Mouse (Mus musculus) CD4-positive, CD25-positive, alpha-beta regulatory T cell, adult 4 months (primary cell): Measurements from ENCODE around the gene Agtrap. TPM values are rescaled to one million over a fixed set of nuclear protein-coding genes. Genes with fewer than 3 reads are reported as not detected.
"Not testable (repeated sequence)": the region's sequence is repeated elsewhere in the genome, so short reads cannot be mapped to it uniquely, and the experiment has no call there.

Experiments used
- ATAC-seq: one replicate; pipeline ENCODE4 v1.8.0; 2017
- polyA plus RNA-seq, 2 experiments: library from polyadenylated mRNA; unstranded; fragments of 100-300 nt; shearing (Covaris generic); gene quantifications; one replicate each; pipeline ENCODE4 v1.2.1; 2017

Agtrap gene
- 10 to 100 TPM; 19.0 to 20.0 TPM for polyA plus RNA-seq

- peak; percentile 99 for ATAC-seq
Measured at GRCm38 (mm10) chr4:148087907-148088527, at the start of gene Agtrap. Agtrap (minus strand) TSS chr4:148088031.

- no peak for ATAC-seq
Measured at GRCm38 (mm10) chr4:148137503-148137902, 49.7 kb upstream of the Agtrap start.

- no peak for ATAC-seq
Measured at GRCm38 (mm10) chr4:148134988-148135387, 47.2 kb upstream of the Agtrap start.

GRCm38 (mm10) chr4:148131497-148132081 lies 43.8 kb upstream of the Agtrap start:
- ATAC-seq: no peak

- no peak for ATAC-seq
Measured at GRCm38 (mm10) chr4:148130561-148131413, 43.0 kb upstream of the Agtrap start, which contains the start of gene Draxin. Draxin (minus strand) TSS chr4:148130698.

GRCm38 (mm10) chr4:148130133-148130532 lies 42.3 kb upstream of the Agtrap start, which contains the start of gene Mad2l2:
Mad2l2 (plus strand) TSS chr4:148130384.
- no peak for ATAC-seq

GRCm38 (mm10) chr4:148128672-148129071 lies 40.8 kb upstream of the Agtrap start:
- no peak for ATAC-seq

- ATAC-seq: no peak
Measured at GRCm38 (mm10) chr4:148128241-148128640, 40.4 kb upstream of the Agtrap start.

- ATAC-seq: no peak
Measured at GRCm38 (mm10) chr4:148122694-148123066, 34.8 kb upstream of the Agtrap start.

GRCm38 (mm10) chr4:148121982-148122693 lies 34.3 kb upstream of the Agtrap start:
- ATAC-seq: no peak

- no peak for ATAC-seq
Measured at GRCm38 (mm10) chr4:148121362-148121761, 33.5 kb upstream of the Agtrap start.

GRCm38 (mm10) chr4:148120555-148120954 lies 32.7 kb upstream of the Agtrap start:
- ATAC-seq: no peak

GRCm38 (mm10) chr4:148119578-148119977 lies 31.7 kb upstream of the Agtrap start:
- ATAC-seq: not testable (repeated sequence)

- ATAC-seq: no peak
Measured at GRCm38 (mm10) chr4:148117392-148117791, 29.6 kb upstream of the Agtrap start.

GRCm38 (mm10) chr4:148116657-148117056 lies 28.8 kb upstream of the Agtrap start:
- no peak for ATAC-seq

GRCm38 (mm10) chr4:148115467-148115866 lies 27.6 kb upstream of the Agtrap start:
- ATAC-seq: peak; percentile 46

GRCm38 (mm10) chr4:148114758-148115391 lies 27.0 kb upstream of the Agtrap start:
- peak; percentile 95 for ATAC-seq

GRCm38 (mm10) chr4:148112519-148112918 lies 24.7 kb upstream of the Agtrap start:
- ATAC-seq: no peak

GRCm38 (mm10) chr4:148109215-148109614 lies 21.4 kb upstream of the Agtrap start:
- ATAC-seq: no peak

- no peak for ATAC-seq
Measured at GRCm38 (mm10) chr4:148108565-148109100, 20.8 kb upstream of the Agtrap start.

GRCm38 (mm10) chr4:148107621-148108291 lies 19.9 kb upstream of the Agtrap start:
- ATAC-seq: no peak
